Mouse (Mus musculus): ENCODE measurements around the gene Gm49380. TPM values are rescaled to one million over a fixed set of nuclear protein-coding genes. Genes with fewer than 3 reads are reported as not detected.

Gene Gm49380
- polyA plus RNA-seq, 1 experiment from 2014 or later: 0.12 TPM

GRCm38 (mm10) chr9:44024096-44024495 lies 89.2 kb downstream of the Gm49380 start:
- no peak overlapping the region for H3K9ac ChIP-seq (ENCODE audit: low read depth, low read length)
- H3K9me3 ChIP-seq (ENCODE audit: control insufficient read depth, low read length): no peaks in the 10 kb centered on the region
- 79% methylated on average over 3 of the region's 3 CpGs for WGBS
- H3K4me3 ChIP-seq (ENCODE audit: low read length): no peak overlapping the region
- no peak overlapping the region for H3K27ac ChIP-seq (ENCODE audit: low read length)
- H3K4me2 ChIP-seq (ENCODE audit: low read depth, low read length): no peak overlapping the region
- H3K4me1 ChIP-seq (ENCODE audit: control insufficient read depth, insufficient read depth, low read length): no peaks in the 10 kb centered on the region
- H3K36me3 ChIP-seq (ENCODE audit: control insufficient read depth, insufficient read depth, low read length): no peaks in the 10 kb centered on the region
- no peaks in the 10 kb centered on the region for H3K27me3 ChIP-seq (replicated peaks; ENCODE audit: control insufficient read depth, insufficient read depth, low read length)
- ATAC-seq: no peak

- WGBS: 58% methylated on average over 8 of the region's 8 CpGs
- ATAC-seq: no peak
- no peak overlapping the region for H3K4me3 ChIP-seq (ENCODE audit: low read length)
These were observed 91.0 kb downstream of the Gm49380 start for GRCm38 (mm10) chr9:44022100-44022847.

GRCm38 (mm10) chr9:44020001-44020400 lies 93.3 kb downstream of the Gm49380 start:
- 81% methylated on average over 7 of the region's 7 CpGs for WGBS
- no peak for ATAC-seq

More at GRCm38 (mm10) chr9:44022100-44022847, 91.0 kb downstream of the Gm49380 start:
- H3K4me2 ChIP-seq (ENCODE audit: low read depth, low read length): no peak overlapping the region
- no peaks in the 10 kb centered on the region for H3K27me3 ChIP-seq (replicated peaks; ENCODE audit: control insufficient read depth, insufficient read depth, low read length)
- H3K9ac ChIP-seq (ENCODE audit: low read depth, low read length): no peak overlapping the region
- no peak overlapping the region for H3K27ac ChIP-seq (ENCODE audit: low read length)
- H3K36me3 ChIP-seq (ENCODE audit: control insufficient read depth, insufficient read depth, low read length): no peaks in the 10 kb centered on the region
- H3K4me1 ChIP-seq (ENCODE audit: control insufficient read depth, insufficient read depth, low read length): no peaks in the 10 kb centered on the region
- no peaks in the 10 kb centered on the region for H3K9me3 ChIP-seq (ENCODE audit: control insufficient read depth, low read length)

GRCm38 (mm10) chr9:44017846-44018245 lies 95.5 kb downstream of the Gm49380 start:
- Histone ChIP-seq H3K9me3 (ENCODE audit: control insufficient read depth, low read length) (no peaks in the 10 kb centered on the region), H3K27me3 (replicated peaks; ENCODE audit: control insufficient read depth, insufficient read depth, low read length) (no peaks in the 10 kb centered on the region), H3K4me3 (ENCODE audit: low read length) (no peak overlapping the region), H3K36me3 (ENCODE audit: control insufficient read depth, insufficient read depth, low read length) (no peaks in the 10 kb centered on the region), H3K27ac (ENCODE audit: low read length) (no peak overlapping the region), H3K9ac (ENCODE audit: low read depth, low read length) (no peak overlapping the region), H3K4me2 (ENCODE audit: low read depth, low read length) (no peak overlapping the region), H3K4me1 (ENCODE audit: control insufficient read depth, insufficient read depth, low read length) (no peaks in the 10 kb centered on the region)
- no peak for ATAC-seq
- 65% methylated on average over 5 of the region's 5 CpGs for WGBS

More at GRCm38 (mm10) chr9:44020001-44020400, 93.3 kb downstream of the Gm49380 start:
- Histone ChIP-seq H3K9me3 (ENCODE audit: control insufficient read depth, low read length) (no peaks in the 10 kb centered on the region), H3K9ac (ENCODE audit: low read depth, low read length) (no peak overlapping the region), H3K36me3 (ENCODE audit: control insufficient read depth, insufficient read depth, low read length) (no peaks in the 10 kb centered on the region), H3K27me3 (replicated peaks; ENCODE audit: control insufficient read depth, insufficient read depth, low read length) (no peaks in the 10 kb centered on the region), H3K4me2 (ENCODE audit: low read depth, low read length) (no peak overlapping the region), H3K4me3 (ENCODE audit: low read length) (no peak overlapping the region), H3K4me1 (ENCODE audit: control insufficient read depth, insufficient read depth, low read length) (no peaks in the 10 kb centered on the region), H3K27ac (ENCODE audit: low read length) (no peak overlapping the region)

Other genes with a start within 250 kb of the Gm49380 start
- 1.8 TPM in 2 replicates for gene Thy1, start 70.1 kb downstream of the Gm49380 start, polyA plus RNA-seq (2015; fragmentation: Nextera tagmentation; extraction: Ambion mirVana)
- gene Usp2, start 46.5 kb downstream of the Gm49380 start, polyA plus RNA-seq (2015; fragmentation: Nextera tagmentation; extraction: Ambion mirVana): 13.2 and 15.6 TPM in 2 replicates
- 0.18 and 0.24 TPM in 2 replicates for gene Mfrp, start 11.8 kb downstream of the Gm49380 start, polyA plus RNA-seq (2015; fragmentation: Nextera tagmentation; extraction: Ambion mirVana)
- gene C1qtnf5, start 6.3 kb downstream of the Gm49380 start, polyA plus RNA-seq (2015; fragmentation: Nextera tagmentation; extraction: Ambion mirVana): 2.7 and 3.0 TPM in 2 replicates
- gene Rnf26, start within 50 bp of the Gm49380 start, polyA plus RNA-seq (2015; fragmentation: Nextera tagmentation; extraction: Ambion mirVana): 45.4 and 48.1 TPM in 2 replicates
- gene Mcam, start 21.0 kb upstream of the Gm49380 start, polyA plus RNA-seq (2015; fragmentation: Nextera tagmentation; extraction: Ambion mirVana): 42.9 and 45.1 TPM in 2 replicates
- 10.9 and 11.2 TPM in 2 replicates for gene Cbl, start 120.5 kb upstream of the Gm49380 start, polyA plus RNA-seq (2015; fragmentation: Nextera tagmentation; extraction: Ambion mirVana)
- gene Ccdc153, start 127.2 kb upstream of the Gm49380 start, polyA plus RNA-seq (2015; fragmentation: Nextera tagmentation; extraction: Ambion mirVana): not detected in 2 replicates
- 22.2 and 28.5 TPM in 2 replicates for gene Pdzd3, start 138.0 kb upstream of the Gm49380 start, polyA plus RNA-seq (2015; fragmentation: Nextera tagmentation; extraction: Ambion mirVana)
- gene Nlrx1, start 155.1 kb upstream of the Gm49380 start, polyA plus RNA-seq (2015; fragmentation: Nextera tagmentation; extraction: Ambion mirVana): 5.4 and 5.5 TPM in 2 replicates
- gene Abcg4, start 175.1 kb upstream of the Gm49380 start, polyA plus RNA-seq (2015; fragmentation: Nextera tagmentation; extraction: Ambion mirVana): 2.6 and 3.0 TPM in 2 replicates
- gene Hinfp, start 192.2 kb upstream of the Gm49380 start, polyA plus RNA-seq (2015; fragmentation: Nextera tagmentation; extraction: Ambion mirVana): 17.8 and 19.4 TPM in 2 replicates
- gene C2cd2l, start 206.8 kb upstream of the Gm49380 start, polyA plus RNA-seq (2015; fragmentation: Nextera tagmentation; extraction: Ambion mirVana): 15.3 and 16.5 TPM in 2 replicates
- 39.3 and 42.7 TPM in 2 replicates for gene Dpagt1, start 212.5 kb upstream of the Gm49380 start, polyA plus RNA-seq (2015; fragmentation: Nextera tagmentation; extraction: Ambion mirVana)
- gene H2afx, start 221.2 kb upstream of the Gm49380 start, polyA plus RNA-seq (2015; fragmentation: Nextera tagmentation; extraction: Ambion mirVana): 268 and 278 TPM in 2 replicates
- 134 and 155 TPM in 2 replicates for gene Hmbs, start 230.7 kb upstream of the Gm49380 start, polyA plus RNA-seq (2015; fragmentation: Nextera tagmentation; extraction: Ambion mirVana)
- gene Vps11, start 248.2 kb upstream of the Gm49380 start, polyA plus RNA-seq (2015; fragmentation: Nextera tagmentation; extraction: Ambion mirVana): 37.1 and 40.2 TPM in 2 replicates

Data from intestine, embryonic 16.5 days (tissue).